Mouse (Mus musculus): ENCODE measurements at regions not wholly inside any gene's neighbourhood (a gene's known extent, or its start where the extent isn't known, plus 50 kb on each side); places are given as distances from the start of the nearest gene placed in this dataset.

DNA sequence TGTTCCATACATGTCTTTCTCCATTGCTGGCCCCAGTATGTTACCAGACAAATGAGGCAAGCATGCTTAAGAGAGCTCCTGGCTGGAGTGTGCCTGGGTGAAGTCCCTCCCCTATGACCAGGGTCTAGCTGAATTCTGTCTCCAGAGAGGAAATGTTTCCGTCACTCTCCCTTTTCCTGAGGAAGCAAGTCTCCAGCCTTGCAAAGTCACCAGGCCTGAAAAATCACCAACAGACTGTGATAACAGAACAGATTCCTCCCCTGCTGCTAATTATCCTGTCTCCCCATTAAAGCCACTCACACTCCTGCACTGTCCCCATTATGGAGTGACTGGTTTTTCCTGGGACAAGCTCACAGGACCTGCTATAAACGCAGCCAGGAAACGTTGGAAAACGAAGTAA lies 303.2 kb upstream of the Jag1 start:
- DNase-seq (ENCODE audit: low spot score) = no peak

DNA sequence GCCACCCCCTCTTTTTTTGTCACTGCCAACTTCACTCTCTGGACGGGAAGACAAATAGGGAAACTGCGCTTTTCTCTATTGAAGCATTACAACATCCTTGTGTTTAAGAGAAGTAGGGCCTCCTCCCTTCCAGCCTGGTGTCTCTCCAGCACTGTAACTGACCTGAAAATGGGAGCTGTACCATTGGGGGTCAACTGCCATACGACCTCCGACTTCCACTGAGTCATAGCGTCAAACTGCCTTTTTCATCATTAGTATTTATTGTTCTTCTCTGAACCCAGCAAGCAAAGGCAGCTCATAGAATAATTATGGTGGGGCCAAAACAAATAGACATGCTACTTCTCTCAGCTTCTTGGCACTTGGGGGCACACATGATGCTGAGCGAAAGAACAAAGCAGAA lies 301.2 kb upstream of the Jag1 start:
- DNase-seq (ENCODE audit: low spot score) = no peak

- DNase-seq (ENCODE audit: low spot score) = no peak
Observed at GRCm38 (mm10) chr2:137413432-137413831, 297.0 kb upstream of the Jag1 start.

- no peak for DNase-seq (ENCODE audit: low spot score)
Observed at GRCm38 (mm10) chr2:137409611-137410010, 293.2 kb upstream of the Jag1 start.

DNA sequence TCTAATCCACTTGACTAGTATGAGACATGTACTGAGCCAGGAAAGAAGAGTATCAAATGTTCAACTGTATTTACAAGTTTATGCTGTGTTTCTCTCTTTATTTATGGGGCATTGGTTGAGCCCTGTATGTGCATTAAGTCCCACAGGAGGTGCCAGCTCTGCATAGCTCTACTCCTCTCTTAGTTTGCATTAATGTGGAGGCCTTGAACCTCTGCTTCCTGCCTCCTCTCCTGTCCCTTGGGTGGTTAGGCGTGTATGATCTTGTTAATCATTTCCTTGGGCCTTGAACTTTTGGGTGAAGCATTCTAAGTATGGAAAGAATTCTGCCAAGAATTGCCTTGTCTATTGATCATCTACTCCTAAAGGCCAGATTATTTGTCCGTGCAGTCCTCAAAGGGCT lies 291.9 kb upstream of the Jag1 start:
- DNase-seq (ENCODE audit: low spot score) = no peak

GRCm38 (mm10) chr2:137393486-137393885 lies 277.0 kb upstream of the Jag1 start:
- DNase-seq (ENCODE audit: low spot score) = no peak

- no peak for DNase-seq (ENCODE audit: low spot score)
Observed at GRCm38 (mm10) chr2:137379816-137380215, 263.4 kb upstream of the Jag1 start.

DNA sequence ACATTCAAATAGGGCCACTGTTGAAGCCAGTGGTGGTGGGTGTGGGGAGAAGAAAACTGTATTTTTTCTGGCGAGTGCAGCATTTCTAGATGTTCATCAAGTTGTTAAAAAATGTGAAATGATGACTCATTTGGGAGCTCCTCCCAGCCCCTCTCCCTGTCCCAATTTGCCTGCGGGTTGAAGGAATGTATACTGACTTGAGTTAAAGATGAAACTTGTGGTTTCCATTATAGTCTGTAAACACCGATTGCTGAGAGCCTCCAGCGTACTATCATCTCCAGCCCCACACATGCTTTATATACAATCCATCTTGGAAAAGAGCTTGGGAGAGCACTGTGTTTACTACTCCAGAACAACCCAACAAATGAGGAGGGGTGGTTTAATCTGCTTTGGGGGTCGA lies 258.9 kb upstream of the Jag1 start:
- no peak for DNase-seq (ENCODE audit: low spot score)

GRCm38 (mm10) chr2:137371062-137371461 lies 254.6 kb upstream of the Jag1 start:
- DNase-seq (ENCODE audit: low spot score) = no peak

DNA sequence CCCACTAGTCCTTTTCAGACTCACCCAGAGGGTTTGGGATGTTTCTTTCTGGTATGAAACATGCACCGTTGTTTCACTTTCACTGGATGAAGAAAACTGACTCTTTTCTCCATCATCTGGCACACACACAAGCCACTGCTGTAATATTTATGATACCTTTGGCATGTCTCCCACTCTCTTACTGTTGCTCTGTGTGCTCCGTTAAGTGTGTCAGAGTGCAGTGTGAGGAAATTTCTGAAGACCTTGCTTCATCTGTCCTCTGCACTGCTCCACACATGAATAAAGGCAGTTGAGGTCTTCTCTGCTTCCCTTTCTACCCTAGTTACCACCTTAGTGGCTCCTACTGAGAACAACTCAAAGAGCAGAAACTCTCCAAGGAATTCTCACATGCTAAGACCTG lies 246.6 kb upstream of the Jag1 start:
- no peak for DNase-seq (ENCODE audit: low spot score)

- no peak for DNase-seq (ENCODE audit: low spot score)
Observed at GRCm38 (mm10) chr2:137357181-137357738, 240.8 kb upstream of the Jag1 start.

DNA sequence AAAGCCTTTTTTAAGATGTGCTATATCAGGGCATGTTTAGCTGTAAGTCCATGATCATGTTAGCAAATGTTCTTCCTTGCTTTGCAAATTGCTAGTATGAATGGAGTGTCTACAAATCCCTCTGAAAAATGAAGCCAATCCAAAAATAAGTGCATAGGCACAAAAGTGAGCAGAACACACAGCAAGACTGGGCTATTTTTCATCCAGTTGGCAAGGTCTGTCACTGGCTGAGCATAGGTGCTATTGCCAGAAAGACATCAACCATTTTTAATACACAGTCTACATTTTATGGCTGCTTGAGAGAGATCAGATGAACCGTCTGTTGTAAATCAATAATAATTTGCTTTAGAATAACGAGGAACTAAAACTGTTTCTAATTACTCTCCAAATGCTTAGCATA lies 227.3 kb upstream of the Jag1 start:
- DNase-seq (ENCODE audit: low spot score) = no peak

DNA sequence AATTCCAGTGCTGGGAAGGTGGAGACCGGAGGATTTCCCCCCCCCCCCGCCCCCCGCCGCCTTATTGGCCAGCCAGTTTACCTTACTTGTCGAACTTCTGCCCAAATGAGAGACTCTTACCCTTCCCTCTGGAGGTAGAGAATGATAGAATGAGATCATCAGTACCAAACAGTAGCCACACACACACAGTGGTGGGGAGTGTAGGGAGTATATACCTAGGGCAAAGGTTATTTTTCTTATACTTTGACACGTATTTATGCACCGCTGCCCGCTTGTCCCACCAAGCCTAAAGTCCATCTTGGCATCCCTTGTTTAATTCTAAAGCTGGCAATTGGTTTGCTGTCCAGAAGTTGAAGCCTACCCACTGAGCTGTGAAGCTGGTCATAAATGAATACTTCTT lies 213.6 kb upstream of the Jag1 start:
- no peak for DNase-seq (ENCODE audit: low spot score)

- no peak for DNase-seq (ENCODE audit: low spot score)
Observed at GRCm38 (mm10) chr2:137323445-137323844, 207.0 kb upstream of the Jag1 start.

DNA sequence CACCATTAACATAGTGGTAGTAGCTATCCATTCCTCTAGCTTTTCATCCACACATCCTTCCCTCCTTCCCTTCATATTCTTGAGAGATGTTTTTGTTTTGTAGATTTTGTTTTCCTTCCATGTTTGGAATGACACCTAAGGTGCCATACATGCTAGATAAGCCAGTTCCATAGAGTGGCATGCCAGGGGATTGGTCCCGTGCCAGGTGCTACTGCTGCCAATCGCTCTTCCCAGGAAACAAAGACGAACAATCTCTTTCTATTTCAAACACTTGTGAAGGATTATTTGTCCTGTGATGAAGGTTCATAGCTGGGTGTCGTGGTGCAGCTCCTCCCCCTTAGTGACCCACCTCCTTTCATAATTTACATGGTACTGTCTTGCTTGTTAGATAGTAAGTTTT lies 194.1 kb upstream of the Jag1 start:
- DNase-seq (ENCODE audit: low spot score) = no peak

GRCm38 (mm10) chr2:137308116-137308515 lies 191.7 kb upstream of the Jag1 start:
- no peak for DNase-seq (ENCODE audit: low spot score)

- no peak for DNase-seq (ENCODE audit: low spot score)
Observed at GRCm38 (mm10) chr2:137301474-137302267, 185.2 kb upstream of the Jag1 start.

GRCm38 (mm10) chr2:137289231-137289630 lies 172.8 kb upstream of the Jag1 start:
- no peak for DNase-seq (ENCODE audit: low spot score)

- DNase-seq (ENCODE audit: low spot score) = no peak
Observed at GRCm38 (mm10) chr2:137271575-137272180, 155.2 kb upstream of the Jag1 start.

- no peak for DNase-seq (ENCODE audit: low spot score)
Observed at GRCm38 (mm10) chr2:137262911-137263310, 146.5 kb upstream of the Jag1 start.

GRCm38 (mm10) chr2:137257847-137258515 lies 141.5 kb upstream of the Jag1 start:
- no peak for DNase-seq (ENCODE audit: low spot score)

- DNase-seq (ENCODE audit: low spot score) = no peak
Observed at GRCm38 (mm10) chr2:137247931-137248330, 131.5 kb upstream of the Jag1 start.

DNA sequence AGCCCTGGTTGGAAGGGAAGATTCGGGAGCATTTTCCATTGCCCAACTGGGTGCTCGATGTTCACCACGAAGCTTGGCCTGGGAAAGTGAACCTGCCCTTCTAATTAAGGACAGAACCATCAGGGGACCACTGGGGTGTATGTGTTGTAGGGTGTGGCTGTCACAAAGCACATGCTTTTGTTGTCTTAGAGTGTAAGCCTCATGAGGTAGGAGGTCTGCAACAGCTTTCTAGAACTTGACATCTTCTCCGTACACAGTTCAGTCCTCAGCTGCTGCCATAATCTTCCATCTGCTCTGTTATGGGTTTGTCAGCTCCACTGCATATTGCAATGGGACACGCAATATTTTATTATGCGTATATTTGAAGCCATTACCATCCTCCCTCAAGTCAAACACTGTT lies 127.9 kb upstream of the Jag1 start:
- no peak for DNase-seq (ENCODE audit: low spot score)

Data from ovary, adult 18-20 months (tissue).